Mouse (Mus musculus) lung, postnatal 0 days (tissue): ENCODE data around the gene Agpat3. TPM values are rescaled to one million over a fixed set of nuclear protein-coding genes. Genes with fewer than 3 reads are reported as not detected.

Source experiments
- ATAC-seq: fragments of 200-750 bp; cut with Nextera tagmentation; 2 replicates; pipeline ENCODE4 v1.8.0; 2017; ENCODE audit warnings: moderate library complexity
- DNase-seq: peaks from one replicate; pipeline ENCODE4 v3.0.0-alpha.2; 2016; ENCODE audit warnings: low spot score
- H3K27ac ChIP-seq: fragments of 300-500 bp; sonication (generic); 2 replicates; pipeline ENCODE4 v1.5.1; 2014; ENCODE audit warnings: antibody characterized with exemption, mild to moderate bottlenecking, low read length, mixed read lengths
- H3K27me3 ChIP-seq: fragments of 300-500 bp; sonication (generic); replicated peaks from 2 replicates; pipeline ENCODE4 v1.6.1; 2014; ENCODE audit warnings: low read length, mixed read lengths; ENCODE audit not compliant: insufficient read depth
- H3K36me3 ChIP-seq: fragments of 300-500 bp; sonication (generic); 2 replicates; pipeline ENCODE4 v1.6.1; 2014; ENCODE audit warnings: low read length, mixed read lengths; ENCODE audit not compliant: insufficient read depth
- H3K4me1 ChIP-seq: fragments of 300-500 bp; sonication (generic); 2 replicates; pipeline ENCODE4 v1.6.1; 2014; ENCODE audit warnings: antibody characterized with exemption, low read depth, low read length, mixed read lengths; ENCODE audit not compliant: insufficient read depth
- H3K4me2 ChIP-seq: fragments of 300-500 bp; sonication (generic); replicated peaks from 2 replicates; pipeline ENCODE4 v1.6.1; 2014; ENCODE audit warnings: low read depth, mild to moderate bottlenecking, low read length, moderate library complexity, mixed read lengths
- H3K4me3 ChIP-seq: fragments of 300-500 bp; sonication (generic); 2 replicates; pipeline ENCODE4 v1.5.1; 2014; ENCODE audit warnings: low read depth, low read length
- H3K9ac ChIP-seq: fragments of 300-500 bp; sonication (generic); replicated peaks from 2 replicates; pipeline ENCODE4 v1.6.1; 2014; ENCODE audit warnings: low read depth, mild to moderate bottlenecking
- H3K9me3 ChIP-seq: fragments of 300-500 bp; sonication (generic); 2 replicates; pipeline ENCODE4 v1.6.1; 2016; ENCODE audit warnings: low read length, mixed read lengths
- CTCF ChIP-seq: IDR thresholded peaks from 2 replicates; pipeline ENCODE4 v1.5.1; 2016; ENCODE audit warnings: antibody characterized with exemption, mild to moderate bottlenecking
- EP300 ChIP-seq: IDR thresholded peaks from 2 replicates; pipeline ENCODE4 v1.6.1; 2016; ENCODE audit warnings: antibody characterized with exemption, mild to moderate bottlenecking, control low read depth
- WGBS: fragments of 180-500 bp; shearing (Covaris S2); extraction: QIAGEN DNeasy Blood & Tissue Kit; methylation state at CpG from one replicate; pipeline ENCODE4 v1.1.7; 2014; 5-methylcytosine and 5-hydroxymethylcytosine counted together
- microRNA-seq: library from miRNA; unstranded; fragments of <30 nt; microRNA quantifications from one replicate; pipeline ENCODE4, GENCODE M21; 2016
- polyA plus RNA-seq: library from polyadenylated mRNA; unstranded; fragments of >200 nt; fragmentation: Nextera tagmentation; extraction: Ambion mirVana; gene quantifications from 2 replicates; pipeline ENCODE4 v1.2.1, GENCODE M21; 2015

Gene Agpat3
- polyA plus RNA-seq, 1 experiment from 2014 or later: 129 TPM

- ATAC-seq (peak; percentile 33; the same call in 1 of the 2 replicates), DNase-seq (no peak)
- WGBS: 57% methylated on average over 4 of the region's 4 CpGs
- TF ChIP-seq CTCF (no peak), EP300 (no peak)
- Histone ChIP-seq H3K27ac (no peak overlapping the region), H3K27me3 (no peaks in the 10 kb centered on the region), H3K4me3 (no peak overlapping the region), H3K4me2 (no peak overlapping the region), H3K9ac (no peak overlapping the region), H3K9me3 (no peaks in the 10 kb centered on the region), H3K36me3 (peaks cover 15% of the 10 kb centered on the region; the same call in 1 of the 2 replicates), H3K4me1 (no peaks in the 10 kb centered on the region)
Measured at GRCm38 (mm10) chr10:78222908-78223307, 129.4 kb downstream of the Agpat3 start.

DNA sequence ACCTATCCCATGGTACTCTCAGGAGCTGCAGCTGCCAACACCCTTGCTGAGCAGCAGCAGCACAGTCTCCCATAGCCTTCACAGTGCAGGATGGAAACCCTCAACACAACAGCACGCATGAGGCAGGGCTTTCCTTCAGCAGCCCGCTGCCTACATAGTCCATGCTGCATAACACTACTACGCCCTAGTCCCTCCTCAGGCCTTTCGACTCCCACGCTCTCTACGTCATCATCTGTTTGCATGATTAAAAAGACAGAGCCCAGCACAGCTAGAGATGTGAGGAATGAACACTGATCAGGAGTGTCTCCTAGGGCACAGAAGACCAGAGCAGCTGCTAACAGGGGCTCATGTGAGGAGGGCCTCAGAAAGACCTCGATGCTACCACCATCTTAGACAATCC is 131.0 kb downstream of the Agpat3 start:
- 93% methylated on average over 7 of the region's 7 CpGs for WGBS
- no peak for ATAC-seq

DNA sequence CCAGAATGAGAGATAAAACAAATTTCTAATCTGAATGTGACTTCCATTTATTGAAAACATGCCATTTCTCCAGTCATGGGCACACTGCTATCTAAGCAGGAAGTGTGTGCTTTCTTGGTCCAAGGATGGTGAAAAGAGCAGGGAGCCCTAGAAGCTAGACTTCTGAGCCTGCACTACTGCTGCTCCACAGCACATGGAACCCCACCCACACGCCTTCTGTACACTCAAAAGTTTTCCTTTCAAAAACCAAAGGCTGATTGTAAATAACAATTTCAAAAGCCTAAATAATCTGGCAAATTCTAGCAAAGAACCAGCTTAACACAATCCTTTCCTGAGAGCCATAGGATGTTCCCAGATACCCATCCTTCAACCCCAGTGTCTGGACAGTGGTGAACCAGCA is 132.8 kb downstream of the Agpat3 start:
- Histone ChIP-seq H3K4me3 (no peak overlapping the region), H3K4me1 (no peaks in the 10 kb centered on the region), H3K27me3 (no peaks in the 10 kb centered on the region), H3K27ac (no peak overlapping the region), H3K9ac (no peak overlapping the region), H3K9me3 (no peaks in the 10 kb centered on the region), H3K36me3 (peaks cover 35% of the 10 kb centered on the region; the same call in 1 of the 2 replicates), H3K4me2 (no peak overlapping the region)
- ATAC-seq: no peak
- no peak for DNase-seq
- WGBS: 90% methylated on average over 1 of the region's 1 CpGs
- TF ChIP-seq EP300 (no peak), CTCF (no peak)

More for the DNA sequence above, 131.0 kb downstream of the Agpat3 start:
- Histone ChIP-seq H3K4me1 (no peaks in the 10 kb centered on the region), H3K36me3 (peaks cover 24% of the 10 kb centered on the region; the same call in 1 of the 2 replicates), H3K27ac (no peak overlapping the region), H3K4me3 (no peak overlapping the region), H3K9me3 (no peaks in the 10 kb centered on the region), H3K4me2 (no peak overlapping the region), H3K9ac (no peak overlapping the region), H3K27me3 (no peaks in the 10 kb centered on the region)
- TF ChIP-seq CTCF (no peak), EP300 (no peak)
- DNase-seq: no peak

Small RNAs within 50 kb of the gene (microRNA-seq; reads per million reads assigned to microRNA genes)
- gene Mir7659: not detected

Other genes with a start within 250 kb of the Agpat3 start
- 24.8 and 27.0 TPM in 2 replicates for gene D10Jhu81e, start 182.7 kb downstream of the Agpat3 start, polyA plus RNA-seq
- 5.8 and 6.4 TPM in 2 replicates for gene Pwp2, start 167.3 kb downstream of the Agpat3 start, polyA plus RNA-seq
- 19.2 and 19.9 TPM in 2 replicates for gene Trappc10, start 107.8 kb downstream of the Agpat3 start, polyA plus RNA-seq
- 171 and 175 TPM in 2 replicates for gene Rrp1, start 60.6 kb upstream of the Agpat3 start, polyA plus RNA-seq
- 440 and 490 TPM in 2 replicates for gene Cstb, start 73.2 kb upstream of the Agpat3 start, polyA plus RNA-seq
- 4.7 and 4.9 TPM in 2 replicates for gene Pdxk, start 112.5 kb upstream of the Agpat3 start, polyA plus RNA-seq
- not detected in 2 replicates for gene Olfr1358, start 164.9 kb upstream of the Agpat3 start, polyA plus RNA-seq
- gene Ilvbl, start 221.9 kb upstream of the Agpat3 start, polyA plus RNA-seq: 38.1 and 45.0 TPM in 2 replicates
- gene Syde1, start 239.5 kb upstream of the Agpat3 start, polyA plus RNA-seq: 16.1 and 17.4 TPM in 2 replicates